Mouse (Mus musculus): Measurements from ENCODE around the gene Asphd1. TPM values are rescaled to one million over a fixed set of nuclear protein-coding genes. Genes with fewer than 3 reads are reported as not detected.
"Not testable (repeated sequence)": the region's sequence is repeated elsewhere in the genome, so short reads cannot be mapped to it uniquely, and the experiment has no call there.

The Asphd1 gene
- polyA plus RNA-seq, 1 experiment from 2014 or later, result not detected

DNA sequence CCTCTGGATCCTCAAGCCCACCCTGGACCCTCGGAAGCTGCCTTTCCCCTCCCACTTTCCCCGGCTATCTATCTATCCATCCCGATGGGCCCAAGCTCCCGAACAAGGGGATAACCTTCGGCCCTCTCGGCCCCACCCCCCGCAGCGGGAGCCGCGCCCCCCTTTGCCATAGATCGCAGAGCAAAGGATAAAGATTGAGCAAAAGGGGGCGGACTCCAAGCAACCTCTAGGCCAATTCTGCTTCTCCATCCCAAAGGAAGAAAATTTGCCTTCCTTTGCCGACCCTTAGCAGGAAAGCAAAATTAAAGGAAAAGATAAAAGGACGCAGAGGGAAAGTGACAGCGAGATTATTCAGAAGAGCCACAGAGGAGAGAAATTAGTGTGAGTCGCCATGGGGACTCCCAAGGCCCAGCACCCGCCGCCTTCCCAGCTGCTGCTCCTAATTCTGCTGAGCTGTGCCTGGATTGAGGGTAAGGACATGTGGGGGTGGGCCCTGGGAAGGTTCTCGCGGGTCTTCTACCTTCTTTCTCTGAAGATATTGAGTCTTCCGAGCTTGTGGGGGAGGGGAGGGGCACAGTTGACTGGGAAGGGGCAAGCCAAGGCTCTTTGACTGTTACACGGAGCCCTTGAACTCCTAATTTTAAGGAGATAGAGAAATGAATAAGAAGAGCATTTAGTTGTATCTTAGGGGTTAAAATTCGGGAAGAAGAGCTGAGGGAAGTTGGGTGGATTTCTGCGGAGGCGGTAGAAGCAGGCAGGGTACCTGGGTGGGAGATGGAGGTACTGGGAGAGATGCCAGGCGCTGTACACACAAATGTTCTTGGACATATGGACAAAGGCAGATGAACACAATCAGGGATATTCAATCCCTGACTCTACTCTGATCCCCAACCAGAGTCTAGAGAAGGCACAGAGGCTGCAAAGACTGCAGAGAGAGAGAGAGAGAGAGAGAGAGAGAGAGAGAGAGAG lies 1.5 kb upstream of the Asphd1 start:
- DNase-seq (ENCODE audit: low spot score), result no peak

DNA sequence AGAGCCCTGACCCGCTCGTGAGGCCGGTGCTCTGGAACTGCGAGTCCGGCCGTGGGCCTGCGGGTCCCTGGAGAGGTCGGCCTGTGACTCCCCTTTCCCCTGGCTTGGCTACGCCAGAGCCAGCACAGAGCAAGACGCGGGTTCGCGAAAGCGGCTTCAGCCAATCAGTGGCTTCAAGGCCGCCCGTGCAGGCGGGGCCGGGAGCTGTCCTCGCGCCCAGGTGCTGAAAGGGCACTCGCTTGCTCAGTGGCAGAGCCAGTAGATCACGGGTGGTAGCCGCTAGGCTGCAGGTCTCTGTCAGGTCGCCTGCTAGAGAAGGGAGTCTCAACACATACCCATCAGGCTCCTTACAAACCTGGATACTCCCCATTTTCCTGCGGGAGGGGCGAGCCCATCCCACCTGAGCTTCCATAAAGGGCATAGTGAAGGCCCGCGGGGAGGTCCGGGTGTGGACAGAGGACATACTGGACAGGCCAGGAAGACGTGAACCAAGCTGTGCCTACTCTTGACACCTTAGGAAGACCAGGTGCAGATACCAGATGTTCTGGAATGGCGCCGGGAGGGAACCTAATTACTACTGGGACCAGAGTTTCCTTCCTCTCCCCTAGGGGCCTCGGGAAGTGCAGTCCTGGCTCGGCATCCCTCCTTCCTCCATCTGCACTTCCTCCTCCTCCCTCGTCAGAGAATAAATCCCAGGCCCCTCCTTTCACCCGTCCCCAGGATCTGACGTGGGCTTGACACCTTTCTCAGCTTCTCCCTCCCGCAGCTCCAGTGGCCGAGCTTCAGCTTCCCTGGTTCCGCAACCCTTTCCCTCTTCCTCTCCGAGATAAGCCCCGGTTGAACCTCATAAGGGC lies 638 bp upstream of the Asphd1 start, which contains the start of gene Sez6l2:
Gene Sez6l2, plus strand, starts transcription at position 771 of the 854 bp plus-strand sequence.
- peak; percentile 92 for DNase-seq (ENCODE audit: low spot score)

DNA sequence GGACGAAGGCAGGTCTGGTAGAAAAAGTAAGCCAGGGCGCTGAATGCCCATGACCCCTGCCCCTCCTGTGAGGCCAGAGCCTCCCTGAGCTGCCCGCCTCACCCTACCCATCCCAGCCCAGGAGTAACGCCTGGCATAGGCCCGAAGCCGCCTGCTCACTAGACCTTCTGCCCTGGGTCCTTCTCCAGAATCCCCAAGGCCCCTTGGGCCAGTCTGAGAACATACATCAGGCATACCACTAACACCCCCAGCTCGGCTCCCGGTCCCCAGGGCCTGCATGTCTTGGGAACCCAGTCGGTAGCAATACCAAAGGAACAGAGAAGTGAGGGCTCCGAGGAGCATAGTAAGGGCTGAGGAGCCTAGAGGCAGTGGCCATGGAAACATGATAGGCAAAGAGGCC lies 756 bp downstream of the Asphd1 start:
- DNase-seq (ENCODE audit: low spot score), result no peak

DNA sequence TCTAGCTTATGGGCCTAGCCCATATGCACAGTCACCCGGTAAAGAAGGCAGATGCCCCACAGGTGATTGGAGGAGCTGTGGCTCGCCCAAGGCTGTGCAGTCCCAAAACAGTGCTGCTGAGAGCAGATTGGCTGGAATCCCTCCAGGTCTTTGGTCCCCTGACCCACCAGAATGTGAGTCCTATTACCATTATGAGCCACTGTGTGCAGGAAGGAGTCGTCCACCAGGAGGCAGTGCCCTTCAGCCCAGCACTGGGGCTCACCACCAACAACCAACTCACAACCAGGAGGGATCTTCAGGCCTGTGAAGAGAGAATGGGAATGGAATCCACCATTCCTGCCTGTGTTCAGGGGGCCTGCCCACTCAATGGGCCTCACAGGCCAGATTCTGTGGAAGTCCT lies 2.9 kb downstream of the Asphd1 start:
- DNase-seq (ENCODE audit: low spot score), result peak; percentile 32

DNA sequence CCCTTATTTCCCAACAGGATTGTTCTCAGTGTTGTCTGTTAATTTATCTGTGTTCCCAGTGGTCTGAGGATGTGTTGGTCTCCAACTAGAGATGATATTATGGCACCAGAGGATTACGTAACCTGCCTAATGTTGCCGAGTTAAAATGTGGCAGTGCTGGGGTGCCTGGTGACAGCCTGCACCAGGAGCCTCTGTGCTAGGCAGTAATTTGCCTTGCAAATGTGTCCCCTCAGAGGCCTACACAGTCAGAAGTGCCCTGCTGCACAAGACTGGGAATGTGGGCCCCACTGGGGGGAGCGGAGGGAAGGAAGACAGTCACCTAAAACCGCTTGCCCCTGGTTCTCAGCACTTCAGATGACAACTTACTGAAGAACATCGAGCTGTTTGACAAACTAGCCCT lies 7.6 kb downstream of the Asphd1 start:
- DNase-seq (ENCODE audit: low spot score), result no peak

DNA sequence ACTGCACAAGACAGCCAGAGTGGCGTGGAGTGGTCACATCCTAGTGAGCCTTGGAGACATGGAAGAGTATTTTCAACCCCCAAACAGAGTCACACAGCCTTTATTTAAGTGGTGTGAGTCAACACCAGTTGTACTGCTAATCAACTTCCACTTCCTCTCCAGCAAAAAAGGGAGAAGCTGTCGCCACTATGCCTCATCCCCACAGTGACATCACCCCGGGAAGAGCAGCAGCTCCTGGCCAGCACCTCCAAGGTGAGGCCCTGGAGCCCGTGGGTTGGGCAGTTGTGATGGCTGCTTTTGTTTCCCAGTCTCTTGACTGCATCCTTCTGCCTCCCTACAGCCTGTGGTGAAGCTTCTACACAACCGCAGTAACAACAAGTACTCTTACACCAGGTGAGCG lies 8.2 kb downstream of the Asphd1 start:
- DNase-seq (ENCODE audit: low spot score), result no peak

DNA sequence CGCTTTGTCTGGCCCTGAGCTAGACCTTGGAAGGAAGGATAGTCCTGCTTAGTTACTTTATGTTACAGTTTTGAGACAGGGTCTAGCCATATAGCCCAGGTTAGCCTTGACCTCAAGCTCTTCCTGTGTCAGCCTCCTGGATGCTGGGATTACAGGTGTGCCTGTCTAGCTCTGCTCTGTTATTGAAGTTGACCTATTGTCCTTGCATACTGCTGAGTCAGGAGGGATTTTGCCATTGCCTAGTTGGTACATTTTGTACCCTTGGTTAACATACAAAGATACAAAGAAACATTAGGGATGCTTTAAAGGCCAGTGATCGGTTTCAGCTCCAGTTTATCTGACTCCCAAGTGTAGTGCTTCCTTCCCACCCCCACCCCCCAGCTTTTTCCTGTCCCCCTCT lies 16.7 kb downstream of the Asphd1 start:
- DNase-seq (ENCODE audit: low spot score), result no peak

DNA sequence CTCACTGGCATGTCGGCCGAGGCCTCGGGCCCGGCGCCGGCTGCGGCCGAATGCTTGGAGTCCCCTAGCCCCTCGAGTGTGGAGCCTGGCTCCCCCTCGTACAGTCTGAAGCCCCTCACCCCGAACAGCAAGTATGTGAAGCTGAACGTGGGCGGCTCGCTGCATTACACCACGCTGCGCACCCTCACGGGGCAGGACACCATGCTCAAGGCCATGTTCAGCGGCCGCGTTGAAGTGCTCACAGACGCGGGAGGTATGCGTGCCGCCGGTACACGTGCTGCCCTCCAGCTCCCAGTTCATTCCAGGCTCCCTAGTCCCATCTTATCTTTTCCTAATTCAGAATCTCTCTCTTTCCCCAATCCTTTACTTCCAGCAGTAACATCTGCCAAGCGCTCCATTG lies 20.3 kb downstream of the Asphd1 start:
- DNase-seq (ENCODE audit: low spot score), result no peak

DNA sequence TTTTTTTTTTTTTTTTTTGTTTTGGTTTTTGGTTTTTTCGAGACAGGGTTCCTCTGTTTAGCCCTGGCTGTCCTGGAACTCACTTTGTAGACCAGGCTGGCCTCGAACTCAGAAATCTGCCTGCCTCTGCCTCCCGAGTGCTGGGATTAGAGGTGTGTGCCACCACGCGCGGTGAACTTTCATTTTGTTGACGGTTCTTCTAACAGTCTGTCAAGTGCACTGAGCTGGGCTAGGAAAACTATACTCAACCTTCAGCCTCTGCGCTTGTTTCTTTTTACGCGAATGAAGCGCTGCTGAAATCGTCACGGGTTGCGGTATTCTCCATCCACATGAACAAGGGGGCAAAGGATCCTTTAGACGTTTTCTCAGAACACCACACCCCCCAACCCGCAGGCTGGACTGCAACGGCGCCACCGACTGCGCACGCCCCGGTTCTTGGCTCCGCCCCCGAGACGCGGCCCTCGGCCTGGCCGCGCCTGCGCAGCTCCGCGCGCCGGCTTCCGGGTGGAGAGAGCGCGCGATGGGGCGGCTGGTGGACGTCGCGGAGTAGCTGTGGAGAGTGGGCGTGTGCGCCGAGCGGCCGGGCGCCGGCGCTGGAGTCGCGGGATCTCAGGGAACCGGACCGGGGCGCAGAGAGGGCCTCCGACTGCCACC lies 20.9 kb downstream of the Asphd1 start, which contains the start of gene Kctd13:
Gene Kctd13, plus strand, starts transcription at position 496 of the 654 bp plus-strand sequence.
- DNase-seq (ENCODE audit: low spot score), result peak; percentile 92

DNA sequence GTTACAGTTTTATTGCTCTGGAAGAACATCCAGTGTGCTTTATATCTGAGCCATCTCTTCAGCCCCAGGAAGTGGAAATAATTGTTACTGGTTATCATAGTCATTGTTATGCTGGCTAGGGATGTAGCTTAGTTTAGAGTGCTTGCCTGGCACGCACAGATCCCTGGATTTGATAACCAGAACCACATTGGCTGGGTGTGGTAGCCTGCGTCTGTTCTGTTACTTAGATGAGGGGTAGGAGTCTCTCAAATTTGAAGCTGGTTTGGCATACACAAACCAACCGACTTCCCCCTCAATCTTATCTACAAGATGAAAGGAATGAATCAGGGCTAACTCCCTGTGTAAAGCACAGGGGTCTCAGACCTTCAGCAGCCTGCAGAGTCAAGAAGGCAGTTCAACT lies 23.1 kb downstream of the Asphd1 start:
- no peak for DNase-seq (ENCODE audit: low spot score)

DNA sequence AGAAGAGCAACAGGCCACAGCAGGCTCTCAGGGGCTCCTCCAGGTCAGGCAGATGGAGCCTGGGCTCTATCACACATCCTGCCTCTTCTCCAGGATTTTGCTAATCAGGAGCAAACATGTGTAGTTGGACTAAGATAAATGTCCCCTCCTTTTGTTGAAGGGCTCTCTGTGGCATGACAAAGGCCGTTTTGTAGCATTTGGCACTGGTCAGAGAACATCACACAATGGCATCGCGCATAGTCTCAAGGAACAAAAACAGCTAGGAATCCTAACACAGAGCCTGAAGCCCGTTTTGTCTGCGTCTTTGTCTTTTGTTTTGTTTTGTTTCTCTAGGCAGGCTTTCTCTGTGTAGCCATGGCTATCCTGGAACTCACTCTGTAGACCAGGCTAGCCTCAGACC lies 25.4 kb downstream of the Asphd1 start:
- DNase-seq (ENCODE audit: low spot score), result no peak

DNA sequence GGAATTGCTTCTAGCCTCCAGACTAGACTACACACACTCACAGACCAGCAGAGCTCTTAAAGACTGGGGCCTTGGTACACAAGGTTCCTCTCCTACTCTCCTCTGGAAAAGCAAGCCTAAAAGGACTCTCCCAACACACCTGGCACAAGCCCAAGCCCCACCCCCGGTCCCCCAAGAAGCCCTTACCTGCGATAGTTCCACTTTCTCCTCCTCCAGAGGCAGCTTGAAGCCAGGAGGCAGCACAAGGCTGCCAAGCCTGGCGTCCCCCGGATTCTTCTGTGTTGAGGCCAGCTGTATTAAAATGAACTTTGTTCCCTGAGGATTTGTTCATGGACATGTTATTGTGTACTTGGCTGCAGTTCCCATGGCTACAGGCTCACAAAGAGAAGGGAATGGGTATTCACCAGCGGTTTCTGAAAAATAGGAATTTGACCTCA lies 26.7 kb downstream of the Asphd1 start, which contains the start of gene Tmem219:
Gene Tmem219, minus strand, starts transcription at position 294 of the 437 bp plus-strand sequence.
- DNase-seq (ENCODE audit: low spot score), result no peak

DNA sequence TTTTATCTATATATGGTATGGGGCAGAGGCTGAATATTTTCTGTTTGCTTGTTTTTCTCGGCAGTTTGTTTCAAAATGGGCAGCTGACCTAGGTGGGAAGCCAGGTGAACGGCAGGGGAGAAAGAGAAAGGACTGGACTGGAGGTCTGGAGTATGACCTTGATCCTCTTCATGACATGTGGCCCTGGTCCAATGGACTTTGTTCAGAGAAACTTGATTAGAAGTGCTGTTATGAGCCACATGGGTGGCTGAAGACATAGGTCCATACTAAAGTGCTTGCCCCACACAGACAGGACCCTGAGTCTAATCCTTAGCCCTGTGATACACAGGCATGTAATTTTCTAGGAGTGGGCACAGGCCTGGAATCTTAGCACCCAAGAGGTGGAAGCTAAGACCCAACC lies 27.8 kb downstream of the Asphd1 start:
- no peak for DNase-seq (ENCODE audit: low spot score)

DNA sequence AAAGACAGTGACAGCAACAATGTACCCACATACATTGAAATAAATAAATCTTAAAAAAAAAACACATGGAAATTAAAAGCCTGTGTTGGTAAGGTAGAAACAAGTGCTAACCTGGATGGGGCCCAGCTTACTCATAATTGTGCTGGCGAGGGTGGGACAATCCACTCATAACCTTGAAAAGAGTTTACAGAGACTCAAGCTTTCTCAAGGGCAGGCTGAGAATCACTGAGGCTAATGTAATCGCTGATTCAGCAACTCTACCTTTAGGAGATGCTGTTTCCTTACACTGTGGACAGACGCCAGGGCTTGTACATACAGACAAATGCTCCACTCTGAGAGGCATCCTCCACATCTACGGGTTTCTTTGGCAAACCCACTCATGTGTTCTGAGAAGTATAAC lies 29.4 kb downstream of the Asphd1 start:
- no peak for DNase-seq (ENCODE audit: low spot score)

DNA sequence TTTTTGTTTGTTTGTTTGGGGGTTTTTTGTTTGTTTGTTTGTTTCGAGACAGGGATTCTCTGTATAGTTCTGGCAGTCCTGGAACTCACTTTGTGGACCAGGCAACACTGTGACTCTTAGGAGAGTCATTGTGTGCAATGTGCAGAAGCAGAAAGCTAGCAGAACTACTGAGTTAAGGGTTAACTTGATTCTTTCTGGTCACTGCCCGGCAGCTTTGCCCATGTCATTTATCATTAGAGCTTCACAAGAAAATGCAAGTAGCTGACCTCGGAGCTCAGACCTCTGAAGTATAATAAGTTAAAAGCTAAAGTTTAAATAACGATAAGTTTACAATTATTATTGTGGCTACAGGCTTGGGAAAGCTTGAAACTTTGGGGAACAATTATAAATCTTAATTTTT lies 31.0 kb downstream of the Asphd1 start:
- DNase-seq (ENCODE audit: low spot score), result not testable (repeated sequence)

DNA sequence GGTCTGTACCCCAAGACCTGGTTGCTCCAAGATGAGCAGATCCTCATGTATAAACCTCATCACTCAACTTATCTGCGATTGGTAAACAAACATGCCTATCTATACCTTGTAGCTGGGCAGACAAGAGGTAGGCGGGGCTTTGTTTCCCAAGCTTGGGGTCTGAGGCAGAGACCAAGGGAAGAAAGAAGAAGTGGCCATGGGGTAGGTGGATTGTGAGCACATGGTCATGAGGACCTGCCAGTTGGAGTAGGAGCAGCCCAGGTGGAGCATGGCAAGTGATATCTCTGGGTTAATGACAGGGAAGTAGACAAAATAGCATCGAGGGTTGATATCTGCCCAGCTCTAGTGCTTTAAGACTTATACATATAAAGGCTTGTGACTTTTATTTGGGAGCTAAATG lies 34.5 kb downstream of the Asphd1 start:
- no peak for DNase-seq (ENCODE audit: low spot score)

DNA sequence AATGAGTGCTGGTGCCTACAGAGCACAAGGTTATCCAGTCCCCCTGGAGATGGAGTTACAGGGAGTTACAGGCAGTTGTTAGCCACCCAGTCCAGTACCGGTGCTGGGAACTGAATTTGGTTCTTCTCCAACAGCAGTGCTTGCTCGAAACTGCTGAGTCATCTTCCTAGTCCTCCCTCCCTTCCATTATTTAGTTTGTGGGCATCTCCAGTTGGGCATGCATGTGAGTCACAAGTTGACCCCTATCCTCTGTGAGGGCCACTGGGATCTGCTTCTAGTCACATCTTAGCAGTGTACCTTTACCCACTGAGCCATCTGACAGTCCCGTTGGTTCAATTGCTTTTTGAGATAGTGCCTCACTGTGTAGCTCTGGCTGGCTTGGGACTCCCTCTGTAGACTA lies 43.8 kb downstream of the Asphd1 start:
- no peak for DNase-seq (ENCODE audit: low spot score)

DNA sequence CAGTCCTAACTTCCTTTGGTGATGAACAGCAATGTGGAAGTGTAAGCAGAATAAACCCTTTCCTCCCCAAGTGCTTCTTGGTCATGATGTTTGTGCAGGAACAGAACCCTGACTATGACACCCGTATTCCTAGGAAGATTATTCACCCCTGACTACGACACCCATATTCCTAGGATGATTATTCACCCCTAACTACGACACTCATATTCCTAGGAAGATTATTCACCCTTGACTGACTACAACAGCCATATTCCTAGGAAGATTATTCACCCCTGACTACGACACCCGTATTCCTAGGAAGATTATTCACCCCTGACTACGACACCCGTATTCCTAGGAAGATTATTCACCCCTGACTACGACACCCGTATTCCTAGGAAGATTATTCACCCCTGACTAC lies 49.6 kb downstream of the Asphd1 start:
- DNase-seq (ENCODE audit: low spot score), result not testable (repeated sequence)

DNA sequence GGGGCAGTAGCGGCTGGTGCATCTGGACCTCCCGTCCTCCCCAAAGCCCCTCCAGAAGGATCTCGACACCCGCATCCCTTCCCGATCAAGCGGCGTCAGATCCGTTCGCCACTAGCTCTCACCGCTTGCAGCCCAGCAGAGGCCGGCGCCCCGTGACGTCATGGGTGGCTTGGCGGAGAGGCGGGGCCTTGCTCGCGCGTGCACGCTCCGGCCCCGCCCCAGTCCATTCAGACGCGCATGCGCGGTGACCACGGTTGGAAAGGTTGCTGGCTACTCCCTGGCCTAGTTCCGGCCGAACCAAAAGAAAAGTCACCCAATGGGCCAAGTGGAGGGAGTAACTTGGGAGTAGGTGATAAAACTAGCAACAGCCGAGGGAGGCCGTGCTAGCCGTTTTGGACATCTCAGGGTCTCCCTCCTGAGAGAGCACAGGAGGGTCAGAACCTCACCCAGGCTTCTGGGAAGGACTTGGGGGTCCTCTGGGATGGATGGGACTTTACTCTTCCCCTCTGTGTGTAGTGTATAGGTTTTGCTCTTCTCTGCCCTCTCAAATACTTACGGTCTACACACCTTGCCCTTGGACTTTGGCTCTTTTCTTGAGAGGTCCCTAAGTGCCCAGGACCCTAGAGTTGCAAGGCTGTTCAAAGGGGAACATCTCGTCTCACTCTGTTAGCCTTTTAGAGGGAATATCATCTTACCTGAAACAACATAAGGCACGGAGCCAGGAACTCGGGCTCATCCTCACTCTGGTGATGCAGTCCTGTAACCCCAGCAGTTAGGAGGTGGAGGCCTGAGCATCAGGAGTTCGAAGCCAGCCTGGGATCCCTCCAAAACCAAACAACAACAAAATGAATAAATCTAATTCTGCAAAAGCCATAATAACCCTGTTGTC lies 51.0 kb downstream of the Asphd1 start:
- peak; percentile 88 for DNase-seq (ENCODE audit: low spot score)

DNA sequence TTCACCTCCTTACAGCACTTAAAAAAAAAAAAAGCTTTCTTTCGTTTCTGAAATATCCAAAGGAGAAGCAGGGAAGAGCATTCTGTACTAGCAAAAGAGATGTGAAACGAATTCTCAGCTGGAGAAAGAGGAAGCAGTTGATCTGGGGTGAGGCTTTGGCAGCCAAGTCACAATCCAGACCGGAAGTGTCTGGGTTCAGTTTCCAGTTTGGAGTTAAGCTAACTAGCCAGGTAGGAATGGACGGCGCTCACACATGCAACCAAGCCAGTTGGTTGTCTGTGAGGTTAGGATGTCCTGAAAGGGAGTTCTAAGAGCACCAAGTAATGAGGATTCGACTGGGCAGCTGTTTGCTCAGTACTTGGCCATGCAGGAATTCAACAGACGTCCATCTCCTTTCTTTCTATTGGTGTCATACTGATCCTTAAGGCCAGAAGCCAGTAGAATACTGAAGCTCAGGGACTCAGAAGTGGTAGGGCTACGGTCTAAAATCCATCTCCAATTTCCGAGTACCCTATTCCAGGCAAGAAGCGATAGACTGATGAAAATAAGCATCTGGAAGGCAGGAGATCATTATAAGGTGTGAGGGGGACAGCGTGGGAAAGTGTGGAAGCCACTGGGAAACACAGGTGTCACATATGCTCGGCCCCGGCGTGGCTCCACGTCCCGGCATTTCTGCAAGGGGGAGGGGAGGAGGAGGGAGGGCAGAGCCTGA lies 51.8 kb downstream of the Asphd1 start:
- peak; percentile 38 for DNase-seq (ENCODE audit: low spot score)
